Mouse (Mus musculus) MEL (cell line): ENCODE results near the gene Dnajc9. TPM values are rescaled to one million over a fixed set of nuclear protein-coding genes. Genes with fewer than 3 reads are reported as not detected.

Source experiments
- DNase-seq: peaks from one replicate; pipeline ENCODE4 v3.0.0; 2011; ENCODE audit warnings: low read depth, low spot score
- H3K27ac ChIP-seq: 2 replicates; pipeline ENCODE4 v1.5.1; 2012; ENCODE audit warnings: low read depth, mild to moderate bottlenecking, control low read depth, low read length, moderate library complexity; ENCODE audit not compliant: control insufficient read depth
- H3K27me3 ChIP-seq, 2 experiments: fragments of 150-350 bp in 1 of 2; sonication (generic) in 1 of 2; 2 replicates each; pipeline ENCODE4 v1.6.1; 2012; ENCODE audit warnings: low read length in 2 of 2, mild to moderate bottlenecking in 2 of 2, improper control_type of control experiment in 1 of 2, moderate library complexity in 1 of 2; ENCODE audit not compliant: insufficient read depth in 2 of 2, control insufficient read depth in 1 of 2
- H3K36me3 ChIP-seq, 2 experiments: 2 replicates each; pipeline ENCODE4 v1.6.1; 2012 to 2014; ENCODE audit warnings: low read length in 2 of 2, improper control_type of control experiment in 1 of 2, inconsistent platforms in 1 of 2, mild to moderate bottlenecking in 1 of 2; ENCODE audit not compliant: insufficient read depth in 2 of 2, control insufficient read depth in 1 of 2
- H3K4me1 ChIP-seq, 2 experiments: fragments of 150-350 bp in 1 of 2; sonication (generic) in 1 of 2; 2 replicates each; pipeline ENCODE4 v1.6.1; 2012; ENCODE audit warnings: low read length in 2 of 2, improper control_type of control experiment in 1 of 2, mild to moderate bottlenecking in 1 of 2; ENCODE audit not compliant: insufficient read depth in 2 of 2, control insufficient read depth in 1 of 2
- H3K4me3 ChIP-seq, 2 experiments: fragments of 150-350 bp in 1 of 2; sonication (generic) in 1 of 2; 2 replicates each; pipeline ENCODE4 v1.5.1; 2012; ENCODE audit warnings: low read depth in 2 of 2, low read length in 2 of 2, mild to moderate bottlenecking in 2 of 2, moderate library complexity in 2 of 2, control low read depth in 1 of 2, improper control_type of control experiment in 1 of 2; ENCODE audit not compliant: control insufficient read depth in 1 of 2, insufficient read depth in 1 of 2
- H3K79me2 ChIP-seq: 2 replicates; pipeline ENCODE4 v1.6.1; 2012; ENCODE audit warnings: mild to moderate bottlenecking, low read length, moderate library complexity; ENCODE audit not compliant: control insufficient read depth, poor library complexity, insufficient read depth
- H3K9ac ChIP-seq: 2 replicates; pipeline ENCODE4 v1.6.1; 2012; ENCODE audit warnings: low read depth, mild to moderate bottlenecking, control low read depth, low read length, moderate library complexity; ENCODE audit not compliant: control insufficient read depth, poor library complexity, severe bottlenecking
- H3K9me3 ChIP-seq: fragments of 150-350 bp; sonication (generic); replicated peaks from 2 replicates; pipeline ENCODE4 v1.6.1; 2012; ENCODE audit warnings: mild to moderate bottlenecking, low read length, improper control_type of control experiment, moderate library complexity; ENCODE audit not compliant: insufficient read depth
- CHD1 ChIP-seq: IDR thresholded peaks from 2 replicates; pipeline ENCODE4 v1.6.1; 2012; ENCODE audit warnings: low read depth, mild to moderate bottlenecking, inconsistent platforms, low read length, improper control_type of control experiment
- CTCF ChIP-seq, 3 experiments: IDR thresholded peaks in 2 of 3; conservative IDR thresholded peaks in 1 of 3; 2 replicates each; pipeline ENCODE4 v1.5.1; 2011 to 2012; ENCODE audit warnings: low read length in 3 of 3, low read depth in 2 of 3, mild to moderate bottlenecking in 2 of 3, improper control_type of control experiment in 1 of 3, inconsistent platforms in 1 of 3, mixed read lengths in 1 of 3, moderate library complexity in 1 of 3; ENCODE audit not compliant: control insufficient read depth in 1 of 3, insufficient read depth in 1 of 3, poor library complexity in 1 of 3, severe bottlenecking in 1 of 3
- E2F4 ChIP-seq: IDR thresholded peaks from 2 replicates; pipeline ENCODE4 v1.6.1; 2011; ENCODE audit warnings: low read depth, low read length, improper control_type of control experiment, borderline replicate concordance
- EP300 ChIP-seq, 2 experiments: IDR thresholded peaks; 2 replicates each; pipeline ENCODE4 v1.6.1; 2011; ENCODE audit warnings: improper control_type of control experiment in 2 of 2, low read length in 2 of 2, low read depth in 1 of 2, mild to moderate bottlenecking in 1 of 2
- ETS1 ChIP-seq: IDR thresholded peaks from 2 replicates; pipeline ENCODE4 v1.6.1; 2012; ENCODE audit warnings: low read depth, mild to moderate bottlenecking, inconsistent platforms, low read length, improper control_type of control experiment, moderate library complexity
- GABPA ChIP-seq: IDR thresholded peaks from 2 replicates; pipeline ENCODE4 v1.6.1; 2012; ENCODE audit warnings: low read depth, mild to moderate bottlenecking, inconsistent platforms, low read length, improper control_type of control experiment, moderate library complexity
- GATA1 ChIP-seq: IDR thresholded peaks from 2 replicates; pipeline ENCODE4 v1.6.1; 2011; ENCODE audit warnings: low read depth, low read length, improper control_type of control experiment
- HCFC1 ChIP-seq: IDR thresholded peaks from 2 replicates; pipeline ENCODE4 v1.6.1; 2012; ENCODE audit warnings: low read depth, mild to moderate bottlenecking, inconsistent platforms, low read length, improper control_type of control experiment, moderate library complexity
- KAT2A ChIP-seq: conservative IDR thresholded peaks from 2 replicates; pipeline ENCODE4 v1.6.1; 2012; ENCODE audit warnings: low read depth, low read length, improper control_type of control experiment, inconsistent platforms
- MAX ChIP-seq: IDR thresholded peaks from 2 replicates; pipeline ENCODE4 v1.6.1; 2011; ENCODE audit warnings: low read length, improper control_type of control experiment
- MEF2A ChIP-seq: IDR thresholded peaks from 2 replicates; pipeline ENCODE4 v1.6.1; 2014; ENCODE audit warnings: low read depth, mild to moderate bottlenecking, inconsistent platforms, low read length, improper control_type of control experiment; ENCODE audit not compliant: poor library complexity, insufficient replicate concordance, severe bottlenecking; ENCODE audit errors: extremely low read depth
- NRF1 ChIP-seq: IDR thresholded peaks from 2 replicates; pipeline ENCODE4 v1.6.1; 2014; ENCODE audit warnings: low read depth, mild to moderate bottlenecking, inconsistent platforms, low read length, improper control_type of control experiment, moderate library complexity; ENCODE audit not compliant: poor library complexity, insufficient read depth, severe bottlenecking
- RAD21 ChIP-seq: IDR thresholded peaks from 2 replicates; pipeline ENCODE4 v1.6.1; 2011; ENCODE audit warnings: mild to moderate bottlenecking, low read depth, low read length, improper control_type of control experiment
- SIN3A ChIP-seq: IDR thresholded peaks from 2 replicates; pipeline ENCODE4 v1.6.1; 2012; ENCODE audit warnings: low read length, improper control_type of control experiment, inconsistent platforms
- SMC3 ChIP-seq: IDR thresholded peaks from 2 replicates; pipeline ENCODE4 v1.6.1; 2011; ENCODE audit warnings: low read depth, low read length, improper control_type of control experiment
- USF1 ChIP-seq: IDR thresholded peaks from 2 replicates; pipeline ENCODE4 v1.6.1; 2014; ENCODE audit warnings: low read depth, mild to moderate bottlenecking, inconsistent platforms, low read length, improper control_type of control experiment, moderate library complexity
- ZC3H11A ChIP-seq: IDR thresholded peaks from 2 replicates; pipeline ENCODE4 v1.6.1; 2012; ENCODE audit warnings: low read depth, mild to moderate bottlenecking, inconsistent platforms, low read length, improper control_type of control experiment
- ZNF384 ChIP-seq: IDR thresholded peaks from 2 replicates; pipeline ENCODE4 v1.6.1; 2012; ENCODE audit warnings: low read depth, mild to moderate bottlenecking, inconsistent platforms, low read length, improper control_type of control experiment
- polyA plus RNA-seq, 2 experiments: library from polyadenylated mRNA; stranded (reverse) in 1 of 2; unstranded in 1 of 2; fragments of >175 nt in 1 of 2; fragments of >200 nt in 1 of 2; gene quantifications; 2 replicates each; pipeline versions ENCODE4 v1.2.1 to v1.2.4; 2012; ENCODE audit warnings: low replicate concordance in 2 of 2, low read depth in 1 of 2; ENCODE audit not compliant: insufficient read length in 2 of 2, insufficient read depth in 1 of 2, missing spikeins in 1 of 2
- total RNA-seq: library from RNA; depleted of rRNA; stranded (reverse); fragments of 300-350 nt; gene quantifications from 2 replicates; pipeline ENCODE4 v1.2.3, GENCODE M21; 2012

The Dnajc9 gene
- total and polyA plus RNA-seq, 3 experiments: 114 to 385 (median 138) TPM

DNA sequence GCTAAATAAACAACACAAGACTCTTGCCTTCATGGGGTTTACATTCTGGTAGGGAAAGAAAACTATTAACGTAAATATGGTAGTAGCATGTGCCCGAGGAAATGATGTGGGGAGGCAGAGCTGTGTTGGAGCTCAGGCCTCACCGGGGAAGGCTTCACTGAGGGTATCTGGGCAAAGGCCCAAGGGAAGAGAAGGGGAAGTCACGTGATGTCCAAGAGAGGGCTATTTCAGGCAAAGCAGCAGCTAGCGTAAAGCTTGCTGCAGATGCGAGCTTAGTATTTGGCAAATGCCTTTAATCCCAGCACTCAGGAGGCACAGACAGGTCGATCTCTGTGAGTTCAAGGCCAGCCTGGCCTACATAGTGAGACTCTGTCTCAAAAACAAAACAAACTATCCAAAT, 33.5 kb upstream of the Dnajc9 start:
- no peak overlapping the region for H3K4me3 ChIP-seq
- H3K4me1 ChIP-seq: no peaks in the 10 kb centered on the region
- no peak overlapping the region for H3K27ac ChIP-seq
- no peaks in the 10 kb centered on the region; a peak in 1 of 4 replicates for H3K36me3 ChIP-seq
- TF ChIP-seq USF1 (peak; percentile 78), GATA1 (no peak), KAT2A (no peak)
- no peaks in the 10 kb centered on the region for H3K27me3 ChIP-seq
- no peaks in the 10 kb centered on the region for H3K9me3 ChIP-seq
- H3K79me2 ChIP-seq: no peaks in the 10 kb centered on the region
- H3K9ac ChIP-seq: no peak overlapping the region
- peak; percentile 16 for DNase-seq

DNA sequence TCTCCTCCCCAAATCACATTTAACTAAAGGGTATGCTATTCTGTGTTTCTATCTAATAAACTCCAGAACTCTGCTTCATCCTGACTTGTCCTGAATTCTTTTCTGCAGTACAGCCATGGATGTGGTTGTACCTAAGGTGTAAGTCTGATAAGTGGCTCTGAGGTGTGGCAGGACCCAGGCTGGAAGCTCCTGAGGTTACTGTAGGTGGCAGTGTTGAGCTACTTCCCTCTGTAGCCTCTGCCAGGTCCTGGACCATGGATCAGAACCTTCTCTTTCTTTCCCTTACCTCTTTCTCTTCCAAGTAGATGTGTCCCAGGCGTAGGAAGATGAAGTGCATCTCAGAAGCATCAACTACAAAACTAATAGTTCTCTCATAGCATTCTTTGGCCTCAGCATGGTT, 11.4 kb upstream of the Dnajc9 start:
- no peaks in the 10 kb centered on the region for H3K27me3 ChIP-seq
- H3K79me2 ChIP-seq: no peaks in the 10 kb centered on the region
- H3K27ac ChIP-seq: no peak overlapping the region
- no peak overlapping the region for H3K4me3 ChIP-seq
- DNase-seq: peak; percentile 72
- no peaks in the 10 kb centered on the region for H3K36me3 ChIP-seq
- TF ChIP-seq MAX: no peak
- TF ChIP-seq SMC3: peak; percentile 71
- TF ChIP-seq CTCF (IDR thresholded peaks at IDR 0.05 in 2 of 3, conservative IDR thresholded peaks at IDR 0.05 in 1 of 3; ENCODE audit: control insufficient read depth in 1 of 3, insufficient read depth in 1 of 3, low read depth in 2 of 3, low read length in 3 of 3, poor library complexity in 1 of 3, severe bottlenecking in 1 of 3): peak; percentile 79 to 87 (median 80)
- no peak for TF ChIP-seq EP300 (IDR thresholded peaks at IDR 0.05; ENCODE audit: low read depth in 1 of 2, low read length in 2 of 2)
- TF ChIP-seq ZC3H11A: peak; percentile 47; the same call in 1 of the 2 replicates
- no peak for TF ChIP-seq CHD1
- TF ChIP-seq SIN3A: no peak
- no peak for TF ChIP-seq USF1
- no peak for TF ChIP-seq ZNF384
- no peak for TF ChIP-seq MEF2A
- TF ChIP-seq E2F4: no peak
- TF ChIP-seq HCFC1: no peak
- TF ChIP-seq NRF1: no peak
- TF ChIP-seq ETS1: no peak
- peak; percentile 73 for TF ChIP-seq RAD21
- no peak for TF ChIP-seq GABPA
- no peaks in the 10 kb centered on the region for H3K9me3 ChIP-seq
- no peak overlapping the region for H3K9ac ChIP-seq
- H3K4me1 ChIP-seq: no peaks in the 10 kb centered on the region
